ENCODE assay signal across 17 mouse cellular contexts in the genomic region with DNA sequence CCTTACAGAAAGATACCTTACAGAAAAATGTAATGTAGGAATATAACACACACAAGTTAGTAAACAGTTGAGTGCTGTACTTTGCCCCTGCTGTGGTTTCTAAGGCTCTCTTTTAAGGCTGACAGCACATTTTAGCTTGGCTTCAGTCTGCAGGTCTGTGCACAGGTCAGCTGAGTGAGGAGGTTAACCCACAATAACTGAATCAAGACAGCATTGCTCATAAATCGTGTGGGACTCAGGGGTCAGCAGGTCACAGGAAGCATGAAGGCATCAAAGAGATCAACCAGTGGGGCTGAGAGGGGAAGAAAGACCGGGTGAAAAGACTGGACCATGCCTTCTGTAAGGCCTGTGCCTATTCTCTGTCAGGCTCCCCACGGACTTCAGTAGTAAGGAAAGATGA.
A peak's percentile ranks its signal among the peaks of the same experiment; 100 is the strongest.
DNase-seq lines count a peak whose midpoint lies in the region; ATAC-seq lines count a peak whose summit lies in the region.
"Had no signal": no experiment of that assay in that cellular context is flagged by ENCODE, and none has a peak within 500 bp of the region (broad histone marks: within the 10 kb centered on the region; RNA-seq: fewer than 3 reads in every experiment).

No protein-coding gene starts in this region.

- H3K4me2 ChIP-seq in neural tube, embryonic 15.5 days, result no peak overlapping the region
- no peak overlapping the region for H3K4me2 ChIP-seq in liver, embryonic 11.5 days
- H3K4me2 ChIP-seq: heart, embryonic 11.5 days; hindbrain, embryonic 15.5 days; midbrain, embryonic 12.5 days had no signal

- no peak overlapping the region for H3K27ac ChIP-seq in neural tube, embryonic 15.5 days (replicated peaks)
- H3K27ac ChIP-seq in liver, embryonic 11.5 days (ENCODE audit: low read depth, low read length), result no peak overlapping the region
- H3K27ac ChIP-seq in heart, embryonic 10.5 days, result no peak overlapping the region
- H3K27ac ChIP-seq: hindbrain, embryonic 15.5 days; limb, embryonic 10.5 days; macrophage; midbrain, embryonic 12.5 days had no signal

- H3K4me1 ChIP-seq in neural tube, embryonic 15.5 days, result peaks cover 6% of the 10 kb centered on the region; the same call in 1 of the 2 replicates
- H3K4me1 ChIP-seq in liver, embryonic 11.5 days (replicated peaks; ENCODE audit: control insufficient read depth, insufficient read depth, low read length), result no peaks in the 10 kb centered on the region
- H3K4me1 ChIP-seq in heart, embryonic 10.5 days, result no peaks in the 10 kb centered on the region; the same call in 1 of the 2 replicates
- H3K4me1 ChIP-seq: midbrain, embryonic 12.5 days had no signal

- WGBS in neural tube, embryonic 15.5 days, result 22% methylated on average over 3 of the region's 3 CpGs
- 72% methylated on average over 3 of the region's 3 CpGs for WGBS in liver, embryonic 11.5 days
- WGBS in heart, embryonic 10.5 days, result 76% methylated on average over 3 of the region's 3 CpGs

- peak; percentile 15 for DNase-seq in neural tube, embryonic 10.5 days (ENCODE audit: extremely low spot score, low spot score)
- DNase-seq in kidney, adult 8-10 months, result peak; percentile 65 to 79
- peak; percentile 74 to 78 for DNase-seq in kidney, postnatal 36 days
- DNase-seq in liver, embryonic 11.5 days (ENCODE audit: low spot score), result no peak
- DNase-seq in urinary bladder, postnatal 14 days (ENCODE audit: low spot score), result no peak
- DNase-seq in heart, embryonic 10.5 days (ENCODE audit: low spot score), result no peak
- DNase-seq: adrenal gland, postnatal 36 days; cerebellum, adult 9-11 months; gastrocnemius, postnatal 10 days; liver had no signal

- no peak overlapping the region for H3K4me3 ChIP-seq in neural tube, embryonic 15.5 days (replicated peaks)
- H3K4me3 ChIP-seq in liver, embryonic 11.5 days (ENCODE audit: low read depth, low read length), result no peak overlapping the region
- no peak overlapping the region for H3K4me3 ChIP-seq in heart, embryonic 10.5 days
- H3K4me3 ChIP-seq: hindbrain, embryonic 15.5 days; limb, embryonic 10.5 days; midbrain, embryonic 12.5 days had no signal

- no peaks in the 10 kb centered on the region for H3K27me3 ChIP-seq in neural tube, embryonic 15.5 days (replicated peaks)
- no peaks in the 10 kb centered on the region for H3K27me3 ChIP-seq in liver, embryonic 11.5 days (replicated peaks; ENCODE audit: control insufficient read depth, insufficient read depth, low read length)
- H3K27me3 ChIP-seq in heart, embryonic 10.5 days (ENCODE audit: insufficient read depth, poor library complexity, severe bottlenecking), result no peaks in the 10 kb centered on the region
- H3K27me3 ChIP-seq: hindbrain, embryonic 15.5 days; midbrain, embryonic 12.5 days had no signal

- H3K36me3 ChIP-seq in neural tube, embryonic 15.5 days, result peaks cover 41% of the 10 kb centered on the region
- peaks cover 23% of the 10 kb centered on the region for H3K36me3 ChIP-seq in liver, embryonic 11.5 days (ENCODE audit: control insufficient read depth, insufficient read depth, low read length)
- H3K36me3 ChIP-seq in heart, embryonic 10.5 days, result peaks cover 76% of the 10 kb centered on the region

- ATAC-seq in neural tube, embryonic 15.5 days (ENCODE audit: low FRiP score), result no peak
- ATAC-seq in liver, embryonic 11.5 days (replicated peaks; ENCODE audit: low FRiP score), result no peak
- ATAC-seq: forebrain, embryonic 14.5 days had no signal

- no peaks in the 10 kb centered on the region for H3K9me3 ChIP-seq in neural tube, embryonic 15.5 days (replicated peaks)
- H3K9me3 ChIP-seq in liver, embryonic 11.5 days (ENCODE audit: control insufficient read depth, low read length), result no peaks in the 10 kb centered on the region
- no peaks in the 10 kb centered on the region for H3K9me3 ChIP-seq in heart, embryonic 10.5 days
- H3K9me3 ChIP-seq: hindbrain, embryonic 15.5 days; limb, embryonic 10.5 days; midbrain, embryonic 12.5 days had no signal

- no peak overlapping the region for H3K9ac ChIP-seq in neural tube, embryonic 15.5 days (replicated peaks)
- H3K9ac ChIP-seq in liver, embryonic 11.5 days (ENCODE audit: low read depth, low read length), result no peak overlapping the region
- H3K9ac ChIP-seq: hindbrain, embryonic 15.5 days; midbrain, embryonic 12.5 days had no signal

Comparison
In these comparisons a context has a peak if more than half of its experiments do, and no peak if none do; other contexts are left out.
1. DNase-seq: peak in neural tube, embryonic 10.5 days (single experiment), kidney, adult 8-10 months (2 of 2) and kidney, postnatal 36 days (2 of 2); none in liver, embryonic 11.5 days (single experiment), urinary bladder, postnatal 14 days (single experiment) and heart, embryonic 10.5 days (single experiment).